Mouse (Mus musculus) heart, postnatal 14 days (tissue): ENCODE results near the gene Nlrp4b. TPM values are rescaled to one million over a fixed set of nuclear protein-coding genes. Genes with fewer than 3 reads are reported as not detected.
"Not testable (repeated sequence)": the region's sequence is repeated elsewhere in the genome, so short reads cannot be mapped to it uniquely, and the experiment has no call there.

ENCODE experiments used
- DNase-seq, 2 experiments: peaks; one replicate each; pipeline ENCODE4 v3.0.0; 2021 to 2022
- intact Hi-C: fragments of 180-260 bp; cut with DNase I; formaldehyde crosslinking; loops from one replicate; pipeline ENCODE4 v1.15.1; 2025
- long read RNA-seq, 2 experiments: library from polyadenylated mRNA; stranded (forward); transcript quantifications; one replicate each; pipeline ENCODE4 v2.0.0; 2021
- total RNA-seq, 2 experiments: library from RNA; stranded (reverse); gene quantifications; 2 replicates each; pipeline ENCODE4 v1.2.3; 2021

Nlrp4b gene
- not detected for total RNA-seq
- long read RNA-seq, experiment 1: 0 reads
- long read RNA-seq, experiment 2: 0 reads

DNA sequence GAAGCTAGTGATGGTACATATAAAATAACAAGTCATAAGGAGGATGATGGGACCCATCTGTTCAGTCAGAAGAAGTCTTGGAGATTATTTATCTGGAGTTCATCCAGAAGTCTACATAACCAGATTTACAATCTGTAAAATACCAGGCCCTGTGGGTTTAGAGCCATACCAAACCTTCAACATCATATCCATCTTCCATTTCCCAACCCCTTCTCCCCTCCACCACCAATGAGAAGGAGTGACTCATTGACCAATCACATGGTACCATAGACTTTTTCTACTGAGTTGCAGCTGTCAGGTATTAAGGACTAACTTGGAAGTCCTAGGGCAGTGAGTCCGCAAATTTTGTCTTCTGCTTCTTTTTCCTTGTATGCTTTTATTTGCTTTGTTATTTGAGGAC, at the start of gene Nlrp4b:
Nlrp4b (plus strand) TSS at position 301 of the 400 bp plus-strand sequence.
- intact Hi-C loops: no loop called here
- no peak for DNase-seq

DNA sequence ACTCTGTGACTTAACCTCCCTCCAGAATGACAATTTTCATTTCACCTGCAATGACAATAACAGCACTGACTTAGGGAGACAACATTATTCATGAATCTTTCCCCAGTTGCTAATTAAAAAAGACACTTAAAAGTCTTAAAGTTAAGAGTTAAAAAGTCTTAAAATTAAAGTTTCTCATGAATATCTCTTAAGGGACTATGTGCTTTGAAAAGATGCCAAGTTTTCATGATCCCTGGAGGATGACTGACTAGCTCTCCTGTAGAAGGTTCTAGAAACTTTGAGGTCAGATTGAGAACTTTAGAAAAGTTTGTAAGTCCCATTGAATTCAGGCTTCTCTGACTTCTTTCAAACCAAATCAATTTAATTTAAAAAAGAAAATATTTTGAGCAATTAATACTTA, 66.7 kb downstream of the Nlrp4b start, which contains the start of gene Vmn1r71:
Vmn1r71 (minus strand) TSS at position 101 of the 400 bp plus-strand sequence.
- intact Hi-C loops: no loop called here
- DNase-seq: no peak

DNA sequence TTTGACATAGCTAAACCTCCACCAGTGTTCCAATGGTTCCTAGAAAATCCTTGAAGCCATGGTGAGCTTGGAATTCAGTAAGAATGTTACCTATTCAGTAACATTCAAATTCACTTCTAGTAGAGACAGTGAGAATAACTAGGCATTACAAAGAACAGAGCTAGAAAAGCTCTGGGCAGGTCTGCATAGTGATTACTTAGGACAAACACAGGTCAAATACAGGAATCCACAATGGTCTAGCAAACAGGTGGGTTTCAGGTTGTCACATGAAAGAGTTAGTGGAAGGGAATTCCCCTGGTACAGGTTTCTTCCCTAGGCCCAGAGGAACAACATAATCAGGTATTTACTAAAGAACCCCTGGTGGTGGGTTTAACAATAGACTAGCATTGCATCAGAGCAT, 70.0 kb downstream of the Nlrp4b start:
- intact Hi-C loops, DNase-seq: not testable (repeated sequence)

Other genes with a start within 250 kb of the Nlrp4b start
- gene Vmn1r67, start 244.5 kb upstream of the Nlrp4b start, total RNA-seq: not detected
- 1 to 10 TPM; 1.7 to 2.1 TPM for gene Zik1, start 192.4 kb upstream of the Nlrp4b start, total RNA-seq
- not detected for gene Vmn1r68, start 129.3 kb upstream of the Nlrp4b start, total RNA-seq
- not detected for gene Vmn1r69, start 74.1 kb upstream of the Nlrp4b start, total RNA-seq
- gene Vmn1r70, start 56.3 kb upstream of the Nlrp4b start, total RNA-seq: not detected
- not detected for gene Vmn1r71, start 66.6 kb downstream of the Nlrp4b start, total RNA-seq
- not detected for gene Zscan4b, start 217.3 kb downstream of the Nlrp4b start, total RNA-seq